Mouse (Mus musculus) large intestine, adult 2 months (tissue): ENCODE data around the gene Tnrc6a. TPM values are rescaled to one million over a fixed set of nuclear protein-coding genes. Genes with fewer than 3 reads are reported as not detected.

ENCODE experiments used
- DNase-seq: peaks from one replicate; pipeline ENCODE4 v3.0.0-alpha.2; 2012; ENCODE audit warnings: low read depth, low spot score
- WGBS: fragments of 180-500 bp; shearing (Covaris S2); methylation state at CpG from one replicate; pipeline ENCODE4 v1.1.7; 2018; 5-methylcytosine and 5-hydroxymethylcytosine counted together
- polyA plus RNA-seq: library from polyadenylated mRNA; depleted of rRNA; stranded (reverse); fragments of >200 nt; gene quantifications from 2 replicates; pipeline ENCODE4 v1.2.3, GENCODE M21; 2012; rRNA removed

The Tnrc6a gene
- polyA plus RNA-seq, 1 experiment, result 20.0 TPM

DNA sequence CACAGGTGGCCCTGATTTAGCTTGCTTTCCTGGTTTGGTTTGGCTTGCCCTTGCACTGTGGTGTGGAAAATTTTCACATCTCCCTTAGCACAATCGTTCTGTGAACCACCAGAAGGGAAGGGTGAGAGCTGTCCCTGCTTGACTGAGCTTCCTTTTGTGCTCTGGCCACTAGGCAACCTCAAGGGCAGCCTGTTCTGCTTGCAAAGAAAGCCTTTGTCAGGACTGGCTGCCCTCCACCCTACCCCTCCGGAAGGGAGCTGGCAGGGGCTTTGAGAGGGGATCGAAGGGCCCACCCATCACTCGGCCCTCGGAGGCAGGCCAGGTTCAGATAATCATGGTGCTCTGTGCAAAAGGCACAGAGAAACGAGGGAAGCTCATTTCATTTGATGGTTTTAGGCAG is 94.9 kb downstream of the Tnrc6a start:
- WGBS, result 74% methylated on average over 6 of the region's 6 CpGs
- DNase-seq, result no peak

DNA sequence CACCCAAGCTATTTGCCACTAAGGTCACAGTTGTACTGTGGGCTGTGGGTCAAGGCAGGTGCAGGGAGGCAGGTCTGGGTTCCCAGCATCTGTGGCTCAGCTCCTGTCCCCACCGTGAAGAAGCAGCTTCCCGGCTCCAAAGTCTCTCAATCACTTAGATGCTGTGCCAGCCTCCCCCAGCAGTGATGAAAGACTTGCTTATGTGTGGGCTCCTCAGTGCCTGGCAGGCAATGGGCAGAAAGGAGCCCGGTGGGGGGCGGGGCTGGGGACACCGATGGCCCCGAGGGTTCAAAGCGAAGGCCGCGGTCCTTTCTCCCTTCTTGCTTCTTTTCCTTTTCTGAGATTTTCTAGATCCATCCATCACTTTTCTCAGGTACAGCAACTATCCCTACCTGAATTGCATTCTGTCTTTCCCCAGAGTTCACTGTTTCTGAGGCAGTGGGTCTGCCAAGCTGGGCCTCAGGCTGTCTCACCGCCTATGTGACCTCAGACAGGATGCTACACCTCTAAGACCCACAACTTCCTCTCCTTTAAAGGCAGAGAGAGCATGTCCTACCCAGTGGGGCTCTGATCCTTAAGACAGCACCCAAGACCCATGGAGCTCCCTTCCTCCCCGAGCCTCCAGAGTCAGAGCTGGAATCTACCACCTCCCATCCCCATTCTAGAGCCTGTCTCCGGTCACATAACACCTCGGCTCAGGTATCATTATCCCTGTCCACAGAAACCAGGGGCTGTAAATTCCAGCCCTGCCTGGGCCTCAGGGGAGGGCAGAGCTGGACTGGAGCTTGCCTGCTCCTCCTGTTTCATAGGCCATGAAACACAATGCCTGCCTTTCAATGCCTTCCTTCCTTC is 96.3 kb downstream of the Tnrc6a start:
- 66% methylated on average over 13 of the region's 13 CpGs for WGBS
- DNase-seq, result no peak

GRCm38 (mm10) chr7:123220633-123220942 is 96.9 kb downstream of the Tnrc6a start:
- DNase-seq, result no peak
- WGBS, result 55% methylated on average over 2 of the region's 2 CpGs

GRCm38 (mm10) chr7:123224076-123224475 is 100.4 kb downstream of the Tnrc6a start:
- DNase-seq, result no peak
- 37% methylated on average over 9 of the region's 9 CpGs for WGBS

DNA sequence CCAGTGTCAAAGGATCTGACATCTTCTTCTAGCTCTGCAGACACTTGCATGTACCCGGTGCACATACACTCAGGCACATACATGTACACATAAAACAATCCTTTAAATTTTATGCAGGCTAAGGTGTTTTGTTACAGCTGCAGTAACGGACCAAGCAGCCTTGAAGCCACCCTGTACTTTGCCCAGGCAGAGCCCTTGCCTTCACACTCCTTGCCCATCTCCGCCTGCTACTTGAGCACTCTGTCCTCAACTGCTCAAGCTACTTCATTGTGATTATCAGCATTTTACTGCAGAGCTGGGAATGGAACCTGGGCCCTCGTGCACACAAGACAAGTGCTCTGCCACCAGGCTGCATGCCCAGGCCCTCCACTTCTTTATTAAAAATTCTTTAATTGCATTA is 101.5 kb downstream of the Tnrc6a start:
- no peak for DNase-seq
- 73% methylated on average over 4 of the region's 4 CpGs for WGBS

DNA sequence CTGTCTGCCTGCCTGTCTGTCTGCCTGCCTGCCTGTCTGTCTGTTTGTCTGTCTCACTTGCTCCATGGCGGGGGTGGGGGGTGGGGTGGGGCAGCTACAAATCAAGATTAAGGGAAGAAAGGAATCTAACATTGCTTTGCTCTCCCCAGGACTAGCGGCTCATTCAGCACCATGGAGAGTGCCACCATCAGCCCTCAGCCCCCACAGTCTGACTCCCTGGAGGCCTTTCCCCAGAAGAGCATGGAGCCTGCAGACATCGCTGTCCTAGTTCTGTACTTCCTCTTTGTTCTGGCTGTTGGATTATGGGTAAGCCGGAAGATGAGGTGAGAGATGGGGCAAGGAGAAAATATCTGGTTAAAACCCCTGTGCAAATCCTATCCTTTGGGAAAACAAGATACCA is 111.8 kb downstream of the Tnrc6a start:
- no peak for DNase-seq
- 24% methylated on average over 4 of the region's 4 CpGs for WGBS

DNA sequence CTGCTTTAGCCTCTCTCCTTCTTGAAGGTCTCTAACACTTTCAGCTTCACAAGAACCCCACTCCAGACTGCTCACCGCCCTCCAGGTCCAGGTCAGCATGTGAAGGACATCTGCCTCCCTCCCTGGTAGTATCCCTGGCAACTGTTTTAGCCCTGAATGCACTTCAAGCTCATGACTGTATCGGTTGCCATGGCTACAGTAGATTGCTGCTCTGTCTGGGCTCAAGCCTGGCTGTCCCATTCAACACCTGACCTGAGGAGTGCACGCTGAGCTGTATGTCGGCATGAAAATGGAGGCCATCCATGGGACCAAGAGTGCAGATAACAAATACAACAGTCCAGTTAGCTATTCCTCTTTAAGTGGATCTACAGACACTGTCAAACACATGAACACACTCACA is 114.9 kb downstream of the Tnrc6a start:
- DNase-seq, result no peak
- WGBS, result 74% methylated on average over 4 of the region's 4 CpGs

- 65% methylated on average over 6 of the region's 6 CpGs for WGBS
- DNase-seq, result no peak
Measured at GRCm38 (mm10) chr7:123240064-123240463, 116.4 kb downstream of the Tnrc6a start.

DNA sequence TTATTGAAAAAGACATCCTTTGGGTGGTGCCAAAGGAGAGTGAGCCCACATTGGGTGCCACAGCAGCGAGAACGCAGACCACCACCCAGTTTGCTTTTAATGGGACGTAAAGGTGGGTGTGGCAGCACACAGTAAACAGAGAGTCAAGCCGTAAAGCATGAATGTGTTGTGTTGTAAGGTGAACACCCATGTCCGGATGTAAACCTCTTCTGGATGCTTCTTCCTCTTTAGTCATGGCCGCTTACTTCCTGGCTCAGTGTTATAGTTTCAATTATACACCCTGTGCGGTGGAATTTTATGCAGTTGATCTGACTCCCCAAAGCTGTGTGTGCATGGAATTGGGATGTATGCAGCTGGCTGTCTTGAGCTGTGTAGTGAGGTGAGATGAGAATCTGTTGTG is 118.6 kb downstream of the Tnrc6a start:
- 38% methylated on average over 7 of the region's 7 CpGs for WGBS
- DNase-seq, result no peak

GRCm38 (mm10) chr7:123244833-123245232 is 121.1 kb downstream of the Tnrc6a start:
- WGBS, result 79% methylated on average over 1 of the region's 1 CpGs
- no peak for DNase-seq

Other genes with a start within 250 kb of the Tnrc6a start
- gene Rbbp6, start 158.2 kb upstream of the Tnrc6a start, polyA plus RNA-seq, result 5.5 and 8.3 TPM in 2 replicates
- gene Slc5a11, start 90.9 kb downstream of the Tnrc6a start, polyA plus RNA-seq, result 27.9 and 153 TPM in 2 replicates
- gene Lcmt1, start 245.9 kb downstream of the Tnrc6a start, polyA plus RNA-seq, result 18.7 and 30.1 TPM in 2 replicates
- 23.7 and 41.5 TPM in 2 replicates for gene Arhgap17, start 246.0 kb downstream of the Tnrc6a start, polyA plus RNA-seq